In the genomic region with DNA sequence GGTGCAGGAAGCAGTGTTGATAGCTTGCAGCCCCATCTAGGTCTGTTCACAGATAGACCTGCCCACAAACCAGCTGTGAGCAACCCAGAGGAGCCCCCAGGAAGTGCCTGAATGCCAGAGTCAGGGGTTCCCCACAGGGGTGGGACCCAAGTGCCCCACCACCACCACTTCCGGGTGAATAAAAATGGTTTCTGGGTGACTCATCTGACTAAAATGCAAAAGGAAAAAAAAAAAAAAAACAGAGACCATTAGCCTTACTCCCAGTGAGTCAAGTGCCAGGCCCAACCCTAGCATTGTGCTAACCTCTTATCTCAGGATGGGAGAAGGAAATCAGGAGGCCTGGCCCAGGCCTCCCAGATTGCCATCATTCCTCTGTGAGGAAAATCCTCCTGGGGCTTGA, we compare ENCODE assay signal across 9 mouse cellular contexts. TPM values are rescaled to one million over a fixed set of nuclear protein-coding genes. Genes with fewer than 3 reads are reported as not detected.
A peak's percentile ranks its signal among the peaks of the same experiment; 100 is the strongest.
DNase-seq lines count a peak whose midpoint lies in the region; ATAC-seq lines count a peak whose summit lies in the region.
"Had no signal": no experiment of that assay in that cellular context is flagged by ENCODE, and none has a peak within 500 bp of the region (broad histone marks: within the 10 kb centered on the region; RNA-seq: fewer than 3 reads in every experiment).

No protein-coding gene starts in this region.

- ATAC-seq in CD4-positive, CD25-positive, alpha-beta regulatory T cell, adult 4 months = peak; percentile 94
- ATAC-seq in activated CD4-positive, CD25-positive, alpha-beta regulatory T cell, adult 4 months = peak; percentile 96
- ATAC-seq in intestine, embryonic 15.5 days = peak; percentile 85
- ATAC-seq in stomach, embryonic 14.5 days (ENCODE audit: insufficient number of reproducible peaks, insufficient read depth, low FRiP score, low read depth) = 0 out of 2 replicates have a peak, but pooled peaks have one; percentile 48
- ATAC-seq in hindbrain, embryonic 14.5 days (ENCODE audit: low FRiP score) = no peak

- H3K4me3 ChIP-seq in intestine, embryonic 15.5 days (replicated peaks) = no peak overlapping the region
- no peak overlapping the region for H3K4me3 ChIP-seq in stomach, embryonic 14.5 days (ENCODE audit: low read depth, low read length)
- H3K4me3 ChIP-seq in hindbrain, embryonic 14.5 days (replicated peaks; ENCODE audit: low read length) = no peak overlapping the region

- 0 out of 2 replicates have a peak, but pooled peaks cover 2% of the 10 kb centered on the region for H3K36me3 ChIP-seq in intestine, embryonic 15.5 days
- H3K36me3 ChIP-seq in stomach, embryonic 14.5 days (ENCODE audit: control insufficient read depth, insufficient read depth, low read length) = no peaks in the 10 kb centered on the region; the same call in 1 of the 2 replicates
- H3K36me3 ChIP-seq in hindbrain, embryonic 14.5 days (replicated peaks; ENCODE audit: control insufficient read depth, insufficient read depth) = peaks cover 20% of the 10 kb centered on the region

- H3K9me3 ChIP-seq in intestine, embryonic 15.5 days = no peaks in the 10 kb centered on the region
- no peaks in the 10 kb centered on the region for H3K9me3 ChIP-seq in stomach, embryonic 14.5 days (ENCODE audit: control insufficient read depth, low read depth, low read length)
- no peaks in the 10 kb centered on the region for H3K9me3 ChIP-seq in hindbrain, embryonic 14.5 days (ENCODE audit: control insufficient read depth, low read length)

- 6% methylated on average over 1 of the region's 1 CpGs for WGBS in intestine, embryonic 15.5 days
- WGBS in stomach, embryonic 14.5 days = 38% methylated on average over 1 of the region's 1 CpGs
- 79% methylated on average over 1 of the region's 1 CpGs for WGBS in hindbrain, embryonic 14.5 days

- peaks cover 12% of the 10 kb centered on the region; the same call in 1 of the 2 replicates for H3K4me1 ChIP-seq in intestine, embryonic 15.5 days (replicated peaks)
- H3K4me1 ChIP-seq in stomach, embryonic 14.5 days (ENCODE audit: control insufficient read depth, insufficient read depth, low read length) = no peaks in the 10 kb centered on the region
- H3K4me1 ChIP-seq in hindbrain, embryonic 14.5 days (replicated peaks; ENCODE audit: control insufficient read depth, insufficient read depth, low read length) = no peaks in the 10 kb centered on the region

- no peaks in the 10 kb centered on the region for H3K27me3 ChIP-seq in intestine, embryonic 15.5 days (replicated peaks)
- H3K27me3 ChIP-seq in stomach, embryonic 14.5 days (ENCODE audit: control insufficient read depth, insufficient read depth, low read length) = no peaks in the 10 kb centered on the region
- H3K27me3 ChIP-seq in hindbrain, embryonic 14.5 days (ENCODE audit: control insufficient read depth, insufficient read depth, low read length) = no peaks in the 10 kb centered on the region

- no peak overlapping the region for H3K9ac ChIP-seq in intestine, embryonic 15.5 days
- H3K9ac ChIP-seq in stomach, embryonic 14.5 days (replicated peaks; ENCODE audit: low read depth, low read length) = no peak overlapping the region
- H3K9ac ChIP-seq in hindbrain, embryonic 14.5 days = no peak overlapping the region

- H3K27ac ChIP-seq in intestine, embryonic 15.5 days = no peak overlapping the region
- no peak overlapping the region for H3K27ac ChIP-seq in stomach, embryonic 14.5 days (ENCODE audit: low read length)
- H3K27ac ChIP-seq in hindbrain, embryonic 14.5 days = no peak overlapping the region
- H3K27ac ChIP-seq: kidney, postnatal 0 days; macrophage had no signal

- no peak overlapping the region for H3K4me2 ChIP-seq in intestine, embryonic 15.5 days (replicated peaks)
- H3K4me2 ChIP-seq in stomach, embryonic 14.5 days (replicated peaks; ENCODE audit: low read depth, low read length) = no peak overlapping the region
- H3K4me2 ChIP-seq in hindbrain, embryonic 14.5 days (replicated peaks) = no peak overlapping the region

- no peak for DNase-seq in cerebellum, postnatal 10 days
- DNase-seq in hindbrain, embryonic 14.5 days (ENCODE audit: low spot score) = no peak
- no peak for DNase-seq in adrenal gland, adult 2 months

RNA-seq across cellular contexts. Expression of gene Tspan2, which starts 21.5 kb away (rescaled TPM):
- 1 to 10 TPM in 1 of 2 experiments, under 1 TPM in 1; 0.70 to 1.3 TPM for polyA plus RNA-seq in CD4-positive, CD25-positive, alpha-beta regulatory T cell, adult 4 months (2017; shearing (Covaris generic))
- 1 to 10 TPM; 1.0 to 1.8 TPM for polyA plus RNA-seq in activated CD4-positive, CD25-positive, alpha-beta regulatory T cell, adult 4 months (2017; shearing (Covaris generic))
- 15.2 and 15.4 TPM in 2 replicates for polyA plus RNA-seq in intestine, embryonic 15.5 days (2015; fragmentation: Nextera tagmentation; extraction: Ambion mirVana)
- 25.8 and 26.9 TPM in 2 replicates for polyA plus RNA-seq in stomach, embryonic 14.5 days (2014; fragmentation: Nextera tagmentation; extraction: Ambion mirVana)
- 15.4 and 16.1 TPM in 2 replicates for polyA plus RNA-seq in hindbrain, embryonic 14.5 days (2014; fragmentation: Nextera tagmentation; extraction: Ambion mirVana)
- 1 to 10 TPM; 3.4 to 8.6 TPM for total RNA-seq in adrenal gland, adult 2 months (2021)
- 0.28 and 0.36 TPM in 2 replicates for polyA plus RNA-seq in adrenal gland, adult 2 months (2012; rRNA removed)

RNA-seq across cellular contexts. Expression of gene Tshb, which starts 26.7 kb away (rescaled TPM):
- polyA plus RNA-seq in CD4-positive, CD25-positive, alpha-beta regulatory T cell, adult 4 months (2017; shearing (Covaris generic)) = not detected
- polyA plus RNA-seq in activated CD4-positive, CD25-positive, alpha-beta regulatory T cell, adult 4 months (2017; shearing (Covaris generic)) = under 1 TPM in 1 of 2 experiments, not detected in 1; 0.17 TPM
- 0.11 and 0.27 TPM in 2 replicates for polyA plus RNA-seq in intestine, embryonic 15.5 days (2015; fragmentation: Nextera tagmentation; extraction: Ambion mirVana)
- 0.25 and 0.62 TPM in 2 replicates for polyA plus RNA-seq in stomach, embryonic 14.5 days (2014; fragmentation: Nextera tagmentation; extraction: Ambion mirVana)
- 0.31 and 0.50 TPM in 2 replicates for polyA plus RNA-seq in hindbrain, embryonic 14.5 days (2014; fragmentation: Nextera tagmentation; extraction: Ambion mirVana)
- not detected for total RNA-seq in adrenal gland, adult 2 months (2021)
- polyA plus RNA-seq in adrenal gland, adult 2 months (2012; rRNA removed) = not detected in 2 replicates
- polyA plus RNA-seq: macrophage had no signal
